In genomic region chr9:13918606-13919202, GRCm38 (mm10) we compare ENCODE assay signal across 12 mouse cellular contexts.
DNase-seq lines count a peak whose midpoint lies in the region; ATAC-seq lines count a peak whose summit lies in the region.
"Had no signal": no experiment of that assay in that cellular context is flagged by ENCODE, and none has a peak within 500 bp of the region (broad histone marks: within the 10 kb centered on the region; RNA-seq: fewer than 3 reads in every experiment).

No protein-coding gene starts in this region.

- peaks cover 16% of the 10 kb centered on the region for H3K4me1 ChIP-seq in embryonic facial prominence, embryonic 10.5 days
- H3K4me1 ChIP-seq in hindbrain, embryonic 15.5 days (replicated peaks), result peaks cover 10% of the 10 kb centered on the region

- 52% methylated on average over 7 of the region's 7 CpGs for whole genome bisulfite sequencing in embryonic facial prominence, embryonic 10.5 days
- 24% methylated on average over 7 of the region's 7 CpGs for WGBS in hindbrain, embryonic 15.5 days

- H3K9me3 ChIP-seq in embryonic facial prominence, embryonic 10.5 days, result peaks cover 6% of the 10 kb centered on the region; the same call in 1 of the 2 replicates
- H3K9me3 ChIP-seq in hindbrain, embryonic 15.5 days, result no peaks in the 10 kb centered on the region

- H3K36me3 ChIP-seq in embryonic facial prominence, embryonic 10.5 days (replicated peaks), result no peaks in the 10 kb centered on the region
- no peaks in the 10 kb centered on the region for H3K36me3 ChIP-seq in hindbrain, embryonic 15.5 days

- peak; percentile 42 to 43 for DNase-seq in left cerebral cortex, postnatal 25 days (ENCODE audit: low spot score in 2 of 2)
- no peak for DNase-seq in left cerebral cortex, adult 11 months (ENCODE audit: low spot score)
- peak; percentile 27 for DNase-seq in embryonic facial prominence, embryonic 10.5 days (ENCODE audit: low spot score)
- peak; percentile 43 for DNase-seq in retina, embryonic 14.5 days (ENCODE audit: low spot score)
- DNase-seq in heart, postnatal 14 days, result no peak
- DNase-seq in thymus, postnatal 10 days (ENCODE audit: low spot score in 2 of 2), result no peak
- no peak for DNase-seq in frontal cortex, postnatal 25 days (ENCODE audit: low spot score in 2 of 2)
- DNase-seq: cerebellum, adult 11-12 months had no signal

- no peak overlapping the region for H3K4me3 ChIP-seq in embryonic facial prominence, embryonic 10.5 days
- H3K4me3 ChIP-seq in hindbrain, embryonic 15.5 days, result no peak overlapping the region
- H3K4me3 ChIP-seq: erythroblast, embryonic 14.5 days had no signal

- H3K4me2 ChIP-seq in hindbrain, embryonic 15.5 days, result no peak overlapping the region

- H3K27ac ChIP-seq in embryonic facial prominence, embryonic 10.5 days (replicated peaks), result no peak overlapping the region
- no peak overlapping the region; the same call in 1 of the 2 replicates for H3K27ac ChIP-seq in hindbrain, embryonic 15.5 days (replicated peaks)

- no peak overlapping the region for H3K9ac ChIP-seq in hindbrain, embryonic 15.5 days

- H3K27me3 ChIP-seq in embryonic facial prominence, embryonic 10.5 days (replicated peaks; ENCODE audit: low read depth, poor library complexity, severe bottlenecking), result no peaks in the 10 kb centered on the region
- H3K27me3 ChIP-seq in hindbrain, embryonic 15.5 days, result no peaks in the 10 kb centered on the region
- H3K27me3 ChIP-seq: CH12.LX had no signal

- ATAC-seq in hindbrain, embryonic 15.5 days (ENCODE audit: low FRiP score, low read depth), result peak; percentile 89
- ATAC-seq: intestine, postnatal 0 days had no signal

- intact Hi-C loops in left cerebral cortex, postnatal 25 days (cut with DNase I), result no loop called here
- intact Hi-C loops in heart, postnatal 14 days (cut with DNase I), result no loop called here

Comparison
In these comparisons a context has a peak if more than half of its experiments do, and no peak if none do; other contexts are left out.
1. DNase-seq: peak in left cerebral cortex, postnatal 25 days (2 of 2), embryonic facial prominence, embryonic 10.5 days (single experiment) and retina, embryonic 14.5 days (single experiment); none in left cerebral cortex, adult 11 months (single experiment), heart, postnatal 14 days (0 of 2), thymus, postnatal 10 days (0 of 2) and frontal cortex, postnatal 25 days (0 of 2).